Mouse (Mus musculus) CD4-positive, CD25-positive, alpha-beta regulatory T cell, adult 4 months (primary cell): ENCODE measurements around the gene Sestd1. TPM values are rescaled to one million over a fixed set of nuclear protein-coding genes. Genes with fewer than 3 reads are reported as not detected.

Experiments
- polyA plus RNA-seq, 2 experiments: library from polyadenylated mRNA; unstranded; fragments of 100-300 nt; shearing (Covaris generic); gene quantifications; one replicate each; pipeline ENCODE4 v1.2.1; 2017

The Sestd1 gene
- polyA plus RNA-seq, 2 experiments from 2014 or later: 0.04 to 0.16 TPM

Other genes starting within 250 kb of the Sestd1 start
- 1 to 10 TPM; 1.6 to 4.8 TPM for gene Ccdc141, start 110.0 kb downstream of the Sestd1 start, polyA plus RNA-seq